Mouse (Mus musculus) colon, adult 2 months (tissue): ENCODE measurements around the gene Tsen2. TPM values are rescaled to one million over a fixed set of nuclear protein-coding genes. Genes with fewer than 3 reads are reported as not detected.

Experiments used
- polyA plus RNA-seq: library from polyadenylated mRNA; depleted of rRNA; stranded (reverse); fragments of >200 nt; gene quantifications from 2 replicates; pipeline ENCODE4 v1.2.3, GENCODE M21; 2012; rRNA removed

The Tsen2 gene
- 1.9 and 3.3 TPM in 2 replicates for polyA plus RNA-seq

DNA sequence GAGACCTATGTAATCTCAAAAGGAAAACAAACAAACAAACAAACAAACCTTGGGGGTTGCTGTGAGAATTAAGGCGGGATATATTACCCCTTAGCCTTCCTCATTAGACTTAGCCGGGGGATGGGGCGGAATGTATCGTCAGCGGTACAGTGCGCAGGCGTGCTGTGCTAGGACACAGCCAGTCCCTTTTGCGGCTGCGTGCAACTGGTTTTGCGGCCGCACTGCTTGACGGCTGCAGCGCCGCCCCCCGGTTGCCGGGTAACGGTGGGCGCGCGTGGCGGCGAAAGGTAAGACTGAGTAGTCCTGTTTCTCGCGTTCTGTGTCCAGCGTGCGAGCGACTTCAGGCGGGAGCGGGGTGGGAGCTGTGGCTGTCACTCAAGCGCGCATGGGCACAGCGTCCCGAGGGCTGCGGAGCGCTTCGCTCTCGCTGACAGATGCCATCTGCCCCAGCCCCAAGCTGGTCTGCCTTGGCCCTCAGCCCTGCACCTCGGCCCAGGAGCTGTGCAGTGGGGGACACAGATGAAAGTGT lies at the start of gene Tsen2:
TSS of gene Tsen2 (plus strand) at position 223 of the 529 bp plus-strand sequence.

DNA sequence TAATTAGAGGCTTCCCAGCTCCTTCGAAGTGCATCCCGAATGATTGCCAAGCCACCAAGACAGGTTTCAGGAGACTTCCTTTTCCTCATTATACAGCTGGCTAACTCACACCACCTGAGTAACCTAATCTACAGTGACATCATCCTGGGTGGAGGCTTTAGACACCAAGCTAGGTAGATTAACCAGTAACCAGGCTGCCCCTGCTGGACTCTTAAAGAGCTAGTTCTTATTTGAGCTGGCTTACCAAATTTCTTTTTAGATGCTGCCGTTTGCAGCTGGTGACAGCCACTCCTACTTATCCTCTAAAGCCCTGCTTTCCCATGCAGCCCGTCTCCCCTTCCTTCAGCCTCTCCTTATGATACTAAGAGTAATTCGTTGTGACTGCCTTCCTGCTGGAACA lies 48.0 kb downstream of the Tsen2 start, which contains the start of gene Mkrn2os:
TSS of gene Mkrn2os (minus strand) at position 119 of the 400 bp plus-strand sequence.

DNA sequence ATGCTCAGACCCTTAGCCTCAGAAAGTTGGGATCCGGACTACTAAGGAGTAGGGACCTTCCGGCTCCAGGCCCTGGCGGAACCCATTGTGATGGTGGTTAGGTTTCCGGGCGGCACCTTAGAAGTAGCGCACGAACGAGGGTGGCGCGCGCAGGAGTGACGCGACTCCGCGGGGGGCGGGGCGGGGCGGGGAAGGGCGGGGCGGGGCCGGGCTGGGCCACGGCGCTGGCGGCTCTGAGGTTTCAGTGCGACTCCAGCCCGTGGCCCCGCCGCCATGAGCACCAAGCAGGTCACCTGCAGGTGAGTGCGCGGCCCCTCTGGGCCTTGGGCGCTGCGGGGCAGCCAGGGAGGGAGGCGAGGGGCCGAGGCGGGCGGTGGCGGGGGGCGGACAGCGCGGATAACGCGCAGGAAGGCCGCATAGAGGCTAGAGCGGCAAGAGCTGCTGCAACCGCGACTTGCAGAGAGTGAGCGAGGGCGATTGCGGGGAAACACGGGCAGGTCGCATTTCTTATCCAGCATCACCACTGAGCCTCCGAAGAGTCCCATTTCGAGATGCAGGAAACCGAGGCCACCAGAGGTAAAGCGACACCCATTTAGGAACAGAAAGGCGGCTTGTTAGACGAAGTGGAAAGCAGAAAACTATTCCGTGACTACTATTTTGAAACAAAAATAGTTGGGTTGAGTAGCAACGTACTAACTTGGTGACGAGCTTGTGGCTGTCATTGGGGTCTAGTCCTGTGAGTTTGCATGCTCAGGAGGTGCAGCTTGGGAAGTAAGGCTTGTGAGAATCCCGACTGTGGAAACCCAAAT lies 57.5 kb downstream of the Tsen2 start, which contains the start of gene Mkrn2:
TSS of gene Mkrn2 (plus strand) at position 188 of the 809 bp plus-strand sequence.

Other genes starting within 250 kb of the Tsen2 start
- gene Pparg, start 183.7 kb upstream of the Tsen2 start, polyA plus RNA-seq: 22.8 and 23.7 TPM in 2 replicates
- 43.1 and 53.8 TPM in 2 replicates for gene Mkrn2os, start 47.9 kb downstream of the Tsen2 start, polyA plus RNA-seq
- gene Mkrn2, start 57.2 kb downstream of the Tsen2 start, polyA plus RNA-seq: 65.0 and 79.8 TPM in 2 replicates
- gene Raf1, start 132.0 kb downstream of the Tsen2 start, polyA plus RNA-seq: 105 and 120 TPM in 2 replicates
- 2.4 and 3.5 TPM in 2 replicates for gene Tmem40, start 217.7 kb downstream of the Tsen2 start, polyA plus RNA-seq
- gene Cand2, start 229.9 kb downstream of the Tsen2 start, polyA plus RNA-seq: 4.6 and 5.1 TPM in 2 replicates